Mouse (Mus musculus): ENCODE measurements around the gene Fmo4.

DNA sequence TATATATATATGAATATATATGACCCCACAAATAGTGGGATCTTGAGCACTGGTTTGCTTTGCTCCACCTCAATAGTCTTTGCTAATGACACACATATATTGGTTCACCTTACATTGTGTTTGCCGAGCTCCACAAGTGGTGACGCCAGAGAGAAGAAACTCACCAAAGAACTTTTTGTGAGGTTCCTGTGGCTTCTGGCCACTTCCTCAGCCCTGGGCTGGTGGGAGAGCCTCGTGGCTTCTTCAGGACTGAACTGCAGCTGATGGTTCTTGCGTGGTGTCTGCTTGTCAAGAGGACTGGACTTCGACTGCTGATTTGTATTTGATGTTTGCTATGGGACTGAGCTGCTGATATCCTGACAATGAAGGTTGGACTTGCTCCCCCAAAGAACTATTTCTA, 65.0 kb downstream of the Fmo4 start:
- no peak for TF ChIP-seq CTCF (IDR thresholded peaks at IDR 0.05; ENCODE audit: low read depth, low read length)
- TF ChIP-seq POLR2A (IDR thresholded peaks at IDR 0.05; ENCODE audit: insufficient read depth, low read length), result no peak
- TF ChIP-seq EP300 (IDR thresholded peaks at IDR 0.05; ENCODE audit: insufficient read depth, low read depth, low read length), result no peak
